Mouse (Mus musculus) MEL (cell line): ENCODE measurements at regions not wholly inside any gene's neighbourhood (a gene's known extent, or its start where the extent isn't known, plus 50 kb on each side); places are given as distances from the start of the nearest gene placed in this dataset.

Experiments
- DNase-seq: peaks from one replicate; pipeline ENCODE4 v3.0.0; 2011; ENCODE audit warnings: low read depth, low spot score
- H3K27ac ChIP-seq: 2 replicates; pipeline ENCODE4 v1.5.1; 2012; ENCODE audit warnings: low read depth, mild to moderate bottlenecking, control low read depth, low read length, moderate library complexity; ENCODE audit not compliant: control insufficient read depth
- H3K27me3 ChIP-seq, 2 experiments: fragments of 150-350 bp in 1 of 2; sonication (generic) in 1 of 2; 2 replicates each; pipeline ENCODE4 v1.6.1; 2012; ENCODE audit warnings: low read length in 2 of 2, mild to moderate bottlenecking in 2 of 2, improper control_type of control experiment in 1 of 2, moderate library complexity in 1 of 2; ENCODE audit not compliant: insufficient read depth in 2 of 2, control insufficient read depth in 1 of 2
- H3K36me3 ChIP-seq, 2 experiments: 2 replicates each; pipeline ENCODE4 v1.6.1; 2012 to 2014; ENCODE audit warnings: low read length in 2 of 2, improper control_type of control experiment in 1 of 2, inconsistent platforms in 1 of 2, mild to moderate bottlenecking in 1 of 2; ENCODE audit not compliant: insufficient read depth in 2 of 2, control insufficient read depth in 1 of 2
- H3K4me1 ChIP-seq, 2 experiments: fragments of 150-350 bp in 1 of 2; sonication (generic) in 1 of 2; 2 replicates each; pipeline ENCODE4 v1.6.1; 2012; ENCODE audit warnings: low read length in 2 of 2, improper control_type of control experiment in 1 of 2, mild to moderate bottlenecking in 1 of 2; ENCODE audit not compliant: insufficient read depth in 2 of 2, control insufficient read depth in 1 of 2
- H3K4me3 ChIP-seq, 2 experiments: fragments of 150-350 bp in 1 of 2; sonication (generic) in 1 of 2; 2 replicates each; pipeline ENCODE4 v1.5.1; 2012; ENCODE audit warnings: low read depth in 2 of 2, low read length in 2 of 2, mild to moderate bottlenecking in 2 of 2, moderate library complexity in 2 of 2, control low read depth in 1 of 2, improper control_type of control experiment in 1 of 2; ENCODE audit not compliant: control insufficient read depth in 1 of 2, insufficient read depth in 1 of 2
- H3K79me2 ChIP-seq: 2 replicates; pipeline ENCODE4 v1.6.1; 2012; ENCODE audit warnings: mild to moderate bottlenecking, low read length, moderate library complexity; ENCODE audit not compliant: control insufficient read depth, poor library complexity, insufficient read depth
- H3K9ac ChIP-seq: 2 replicates; pipeline ENCODE4 v1.6.1; 2012; ENCODE audit warnings: low read depth, mild to moderate bottlenecking, control low read depth, low read length, moderate library complexity; ENCODE audit not compliant: control insufficient read depth, poor library complexity, severe bottlenecking
- H3K9me3 ChIP-seq: fragments of 150-350 bp; sonication (generic); replicated peaks from 2 replicates; pipeline ENCODE4 v1.6.1; 2012; ENCODE audit warnings: mild to moderate bottlenecking, low read length, improper control_type of control experiment, moderate library complexity; ENCODE audit not compliant: insufficient read depth
- BHLHE40 ChIP-seq: IDR thresholded peaks from 2 replicates; pipeline ENCODE4 v1.6.1; 2012; ENCODE audit warnings: low read depth, mild to moderate bottlenecking, inconsistent platforms, low read length, improper control_type of control experiment, borderline replicate concordance
- CHD2 ChIP-seq: IDR thresholded peaks from 2 replicates; pipeline ENCODE4 v1.6.1; 2011; ENCODE audit warnings: low read length, improper control_type of control experiment
- CTCF ChIP-seq, 3 experiments: IDR thresholded peaks in 2 of 3; conservative IDR thresholded peaks in 1 of 3; 2 replicates each; pipeline ENCODE4 v1.5.1; 2011 to 2012; ENCODE audit warnings: low read length in 3 of 3, low read depth in 2 of 3, mild to moderate bottlenecking in 2 of 3, improper control_type of control experiment in 1 of 3, inconsistent platforms in 1 of 3, mixed read lengths in 1 of 3, moderate library complexity in 1 of 3; ENCODE audit not compliant: control insufficient read depth in 1 of 3, insufficient read depth in 1 of 3, poor library complexity in 1 of 3, severe bottlenecking in 1 of 3
- ELF1 ChIP-seq: IDR thresholded peaks from 2 replicates; pipeline ENCODE4 v1.6.1; 2014; ENCODE audit warnings: low read depth, mild to moderate bottlenecking, inconsistent platforms, low read length, improper control_type of control experiment, moderate library complexity
- GABPA ChIP-seq: IDR thresholded peaks from 2 replicates; pipeline ENCODE4 v1.6.1; 2012; ENCODE audit warnings: low read depth, mild to moderate bottlenecking, inconsistent platforms, low read length, improper control_type of control experiment, moderate library complexity
- GATA1 ChIP-seq: IDR thresholded peaks from 2 replicates; pipeline ENCODE4 v1.6.1; 2011; ENCODE audit warnings: low read depth, low read length, improper control_type of control experiment
- HCFC1 ChIP-seq: IDR thresholded peaks from 2 replicates; pipeline ENCODE4 v1.6.1; 2012; ENCODE audit warnings: low read depth, mild to moderate bottlenecking, inconsistent platforms, low read length, improper control_type of control experiment, moderate library complexity
- JUND ChIP-seq: IDR thresholded peaks from 2 replicates; pipeline ENCODE4 v1.6.1; 2011; ENCODE audit warnings: low read depth, mild to moderate bottlenecking, improper control_type of control experiment, low read length
- KAT2A ChIP-seq: conservative IDR thresholded peaks from 2 replicates; pipeline ENCODE4 v1.6.1; 2012; ENCODE audit warnings: low read depth, low read length, improper control_type of control experiment, inconsistent platforms
- MAFK ChIP-seq: IDR thresholded peaks from 2 replicates; pipeline ENCODE4 v1.6.1; 2011; ENCODE audit warnings: low read depth, mild to moderate bottlenecking, low read length, improper control_type of control experiment, borderline replicate concordance
- MAX ChIP-seq: IDR thresholded peaks from 2 replicates; pipeline ENCODE4 v1.6.1; 2011; ENCODE audit warnings: low read length, improper control_type of control experiment
- MEF2A ChIP-seq: IDR thresholded peaks from 2 replicates; pipeline ENCODE4 v1.6.1; 2014; ENCODE audit warnings: low read depth, mild to moderate bottlenecking, inconsistent platforms, low read length, improper control_type of control experiment; ENCODE audit not compliant: poor library complexity, insufficient replicate concordance, severe bottlenecking; ENCODE audit errors: extremely low read depth
- NELFE ChIP-seq: IDR thresholded peaks from 2 replicates; pipeline ENCODE4 v1.6.1; 2011; ENCODE audit warnings: low read depth, low read length, improper control_type of control experiment
- POLR2A ChIP-seq, 2 experiments: IDR thresholded peaks; 2 replicates each; pipeline ENCODE4 v1.6.1; 2011 to 2012; ENCODE audit warnings: low read length in 2 of 2, mild to moderate bottlenecking in 2 of 2, control low read depth in 1 of 2, improper control_type of control experiment in 1 of 2, low read depth in 1 of 2, moderate library complexity in 1 of 2; ENCODE audit not compliant: control insufficient read depth in 1 of 2, insufficient read depth in 1 of 2, poor library complexity in 1 of 2
- RAD21 ChIP-seq: IDR thresholded peaks from 2 replicates; pipeline ENCODE4 v1.6.1; 2011; ENCODE audit warnings: mild to moderate bottlenecking, low read depth, low read length, improper control_type of control experiment
- SIN3A ChIP-seq: IDR thresholded peaks from 2 replicates; pipeline ENCODE4 v1.6.1; 2012; ENCODE audit warnings: low read length, improper control_type of control experiment, inconsistent platforms
- TAL1 ChIP-seq: IDR thresholded peaks from 2 replicates; pipeline ENCODE4 v1.6.1; 2012; ENCODE audit warnings: mild to moderate bottlenecking, inconsistent platforms, low read length, moderate library complexity, mixed read lengths
- USF2 ChIP-seq, 2 experiments: IDR thresholded peaks; 2 replicates each; pipeline ENCODE4 v1.6.1; 2011 to 2012; ENCODE audit warnings: improper control_type of control experiment in 2 of 2, low read length in 2 of 2, borderline replicate concordance in 1 of 2, inconsistent platforms in 1 of 2, low read depth in 1 of 2, mild to moderate bottlenecking in 1 of 2; ENCODE audit not compliant: insufficient read depth in 1 of 2
- ZNF384 ChIP-seq: IDR thresholded peaks from 2 replicates; pipeline ENCODE4 v1.6.1; 2012; ENCODE audit warnings: low read depth, mild to moderate bottlenecking, inconsistent platforms, low read length, improper control_type of control experiment

- TF ChIP-seq HCFC1 = no peak
- TF ChIP-seq ELF1 = no peak
- TF ChIP-seq GABPA = no peak
- TF ChIP-seq SIN3A = no peak
- no peak for TF ChIP-seq TAL1
- TF ChIP-seq ZNF384 = no peak
- TF ChIP-seq MAFK = no peak
- TF ChIP-seq POLR2A (IDR thresholded peaks at IDR 0.05; ENCODE audit: control insufficient read depth in 1 of 2, insufficient read depth in 1 of 2, low read depth in 1 of 2, low read length in 2 of 2, poor library complexity in 1 of 2) = no peak
- no peak for TF ChIP-seq CTCF (IDR thresholded peaks at IDR 0.05 in 2 of 3, conservative IDR thresholded peaks at IDR 0.05 in 1 of 3; ENCODE audit: control insufficient read depth in 1 of 3, insufficient read depth in 1 of 3, low read depth in 2 of 3, low read length in 3 of 3, poor library complexity in 1 of 3, severe bottlenecking in 1 of 3)
- no peak for TF ChIP-seq GATA1
- TF ChIP-seq MAX = no peak
- TF ChIP-seq USF2 (IDR thresholded peaks at IDR 0.05; ENCODE audit: borderline replicate concordance in 1 of 2, insufficient read depth in 1 of 2, low read depth in 1 of 2, low read length in 2 of 2) = no peak
- no peak for TF ChIP-seq NELFE
- no peak for TF ChIP-seq MEF2A
- TF ChIP-seq RAD21 = no peak
- no peak for TF ChIP-seq JUND
- TF ChIP-seq BHLHE40 = no peak
- no peak for TF ChIP-seq CHD2
- TF ChIP-seq KAT2A = no peak
- Histone ChIP-seq H3K4me1 (no peaks in the 10 kb centered on the region), H3K9ac (no peak overlapping the region), H3K4me3 (no peak overlapping the region), H3K27me3 (no peaks in the 10 kb centered on the region), H3K79me2 (no peaks in the 10 kb centered on the region), H3K36me3 (no peaks in the 10 kb centered on the region), H3K9me3 (no peaks in the 10 kb centered on the region), H3K27ac (no peak overlapping the region)
- no peak for DNase-seq
Measured at GRCm38 (mm10) chr2:148495485-148495884, 52.1 kb upstream of the Cd93 start.

- no peak overlapping the region for H3K4me3 ChIP-seq
- no peaks in the 10 kb centered on the region for H3K9me3 ChIP-seq
- no peak for DNase-seq
- TF ChIP-seq TAL1 (no peak), ELF1 (no peak), NELFE (no peak)
- no peaks in the 10 kb centered on the region for H3K79me2 ChIP-seq
- H3K4me1 ChIP-seq = no peaks in the 10 kb centered on the region
- H3K27me3 ChIP-seq = no peaks in the 10 kb centered on the region
- no peak overlapping the region for H3K9ac ChIP-seq
- no peaks in the 10 kb centered on the region for H3K36me3 ChIP-seq
- no peak overlapping the region for H3K27ac ChIP-seq
Measured at GRCm38 (mm10) chr2:148493281-148493680, 49.9 kb upstream of the Cd93 start.
